Mouse (Mus musculus): Measurements from ENCODE around the gene Zfp472.

- TF ChIP-seq CTCF (IDR thresholded peaks at IDR 0.05; ENCODE audit: low read depth, low read length) (no peak), POLR2A (IDR thresholded peaks at IDR 0.05; ENCODE audit: extremely low read depth, insufficient read depth, low read length) (no peak)
Observed at GRCm38 (mm10) chr17:32946716-32947115, 18.9 kb upstream of the Zfp472 start.
